Mouse (Mus musculus): ENCODE measurements at regions not wholly inside any gene's neighbourhood (a gene's known extent, or its start where the extent isn't known, plus 50 kb on each side); places are given as distances from the start of the nearest gene placed in this dataset.

- no peaks in the 10 kb centered on the region for H3K27me3 ChIP-seq
- ATAC-seq, result no peak
- H3K4me2 ChIP-seq (replicated peaks), result no peak overlapping the region; the same call in 1 of the 2 replicates
- no peak overlapping the region for H3K4me3 ChIP-seq (replicated peaks)
- WGBS, result 85% methylated on average over 9 of the region's 9 CpGs
- no peaks in the 10 kb centered on the region for H3K9me3 ChIP-seq
- peaks cover 18% of the 10 kb centered on the region for H3K4me1 ChIP-seq (replicated peaks)
- H3K36me3 ChIP-seq, result no peaks in the 10 kb centered on the region
- peak overlapping the region; percentile 79 for H3K27ac ChIP-seq
- H3K9ac ChIP-seq (replicated peaks), result no peak overlapping the region
These were observed 181.2 kb upstream of the Mpped2 start for GRCm38 (mm10) chr2:106511889-106512288.

GRCm38 (mm10) chr2:106512338-106513024, 180.6 kb upstream of the Mpped2 start:
- H3K9me3 ChIP-seq, result no peaks in the 10 kb centered on the region
- H3K4me1 ChIP-seq (replicated peaks), result peaks cover 18% of the 10 kb centered on the region
- peak overlapping the region; percentile 9; the same call in 1 of the 2 replicates for H3K4me3 ChIP-seq (replicated peaks)
- peak; percentile 91 for ATAC-seq
- no peaks in the 10 kb centered on the region for H3K27me3 ChIP-seq
- no peak overlapping the region for H3K9ac ChIP-seq (replicated peaks)
- peak overlapping the region; percentile 43 for H3K4me2 ChIP-seq (replicated peaks)
- 36% methylated on average over 14 of the region's 14 CpGs for WGBS
- peak overlapping the region; percentile 79 for H3K27ac ChIP-seq
- no peaks in the 10 kb centered on the region for H3K36me3 ChIP-seq

- Histone ChIP-seq H3K4me1 (replicated peaks) (peaks cover 18% of the 10 kb centered on the region), H3K4me3 (replicated peaks) (peak overlapping the region; percentile 9; the same call in 1 of the 2 replicates), H3K36me3 (no peaks in the 10 kb centered on the region), H3K9me3 (no peaks in the 10 kb centered on the region), H3K27me3 (no peaks in the 10 kb centered on the region), H3K4me2 (replicated peaks) (peak overlapping the region; percentile 43), H3K9ac (replicated peaks) (no peak overlapping the region), H3K27ac (peak overlapping the region; percentile 55)
- 20% methylated on average over 5 of the region's 5 CpGs for WGBS
- peak; percentile 88 for ATAC-seq
These were observed 180.1 kb upstream of the Mpped2 start for GRCm38 (mm10) chr2:106513025-106513386.

- no peak overlapping the region for H3K4me2 ChIP-seq (replicated peaks)
- 77% methylated on average over 5 of the region's 5 CpGs for WGBS
- H3K27ac ChIP-seq, result no peak overlapping the region
- H3K27me3 ChIP-seq, result no peaks in the 10 kb centered on the region
- H3K36me3 ChIP-seq, result no peaks in the 10 kb centered on the region
- H3K9ac ChIP-seq (replicated peaks), result no peak overlapping the region
- ATAC-seq, result no peak
- H3K4me3 ChIP-seq (replicated peaks), result no peak overlapping the region
- H3K9me3 ChIP-seq, result no peaks in the 10 kb centered on the region
- H3K4me1 ChIP-seq (replicated peaks), result peaks cover 15% of the 10 kb centered on the region
These were observed 175.8 kb upstream of the Mpped2 start for GRCm38 (mm10) chr2:106517224-106517623.

GRCm38 (mm10) chr2:106522961-106523360, 170.1 kb upstream of the Mpped2 start:
- Histone ChIP-seq H3K27me3 (no peaks in the 10 kb centered on the region), H3K9ac (replicated peaks) (no peak overlapping the region), H3K9me3 (no peaks in the 10 kb centered on the region), H3K4me1 (replicated peaks) (peaks cover 4% of the 10 kb centered on the region), H3K36me3 (no peaks in the 10 kb centered on the region), H3K27ac (no peak overlapping the region), H3K4me2 (replicated peaks) (no peak overlapping the region), H3K4me3 (replicated peaks) (no peak overlapping the region)
- 93% methylated on average over 3 of the region's 3 CpGs for WGBS
- no peak for ATAC-seq

- 46% methylated on average over 2 of the region's 2 CpGs for WGBS
- Histone ChIP-seq H3K36me3 (no peaks in the 10 kb centered on the region), H3K4me1 (replicated peaks) (peaks cover 4% of the 10 kb centered on the region), H3K9ac (replicated peaks) (no peak overlapping the region), H3K4me2 (replicated peaks) (no peak overlapping the region), H3K4me3 (replicated peaks) (no peak overlapping the region), H3K27ac (no peak overlapping the region), H3K27me3 (no peaks in the 10 kb centered on the region), H3K9me3 (no peaks in the 10 kb centered on the region)
- peak; percentile 83 for ATAC-seq
These were observed 166.1 kb upstream of the Mpped2 start for GRCm38 (mm10) chr2:106527008-106527407.

- no peaks in the 10 kb centered on the region for H3K9me3 ChIP-seq
- H3K4me1 ChIP-seq (replicated peaks), result peaks cover 4% of the 10 kb centered on the region
- no peak overlapping the region for H3K4me3 ChIP-seq (replicated peaks)
- H3K27me3 ChIP-seq, result no peaks in the 10 kb centered on the region
- H3K9ac ChIP-seq (replicated peaks), result no peak overlapping the region
- WGBS, result 76% methylated on average over 5 of the region's 5 CpGs
- ATAC-seq, result no peak
- no peak overlapping the region for H3K4me2 ChIP-seq (replicated peaks)
- H3K36me3 ChIP-seq, result no peaks in the 10 kb centered on the region
- no peak overlapping the region for H3K27ac ChIP-seq
These were observed 163.8 kb upstream of the Mpped2 start for GRCm38 (mm10) chr2:106529247-106529646.

GRCm38 (mm10) chr2:106529746-106530145, 163.3 kb upstream of the Mpped2 start:
- H3K27ac ChIP-seq, result no peak overlapping the region
- no peak overlapping the region for H3K9ac ChIP-seq (replicated peaks)
- no peaks in the 10 kb centered on the region for H3K27me3 ChIP-seq
- 75% methylated on average over 2 of the region's 2 CpGs for WGBS
- no peak overlapping the region for H3K4me3 ChIP-seq (replicated peaks)
- peaks cover 4% of the 10 kb centered on the region for H3K4me1 ChIP-seq (replicated peaks)
- no peaks in the 10 kb centered on the region for H3K36me3 ChIP-seq
- ATAC-seq, result no peak
- H3K4me2 ChIP-seq (replicated peaks), result no peak overlapping the region
- H3K9me3 ChIP-seq, result no peaks in the 10 kb centered on the region

GRCm38 (mm10) chr2:106538329-106538728, 154.7 kb upstream of the Mpped2 start:
- Histone ChIP-seq H3K27ac (no peak overlapping the region; the same call in 1 of the 2 replicates), H3K4me1 (replicated peaks) (0 out of 2 replicates have a peak, but pooled peaks cover 6% of the 10 kb centered on the region), H3K9ac (replicated peaks) (no peak overlapping the region), H3K27me3 (no peaks in the 10 kb centered on the region), H3K36me3 (no peaks in the 10 kb centered on the region), H3K9me3 (no peaks in the 10 kb centered on the region), H3K4me3 (replicated peaks) (no peak overlapping the region), H3K4me2 (replicated peaks) (no peak overlapping the region)
- ATAC-seq, result no peak
- 64% methylated on average over 4 of the region's 4 CpGs for WGBS

GRCm38 (mm10) chr2:106540176-106540575, 152.9 kb upstream of the Mpped2 start:
- H3K27me3 ChIP-seq, result no peaks in the 10 kb centered on the region
- no peak overlapping the region for H3K4me3 ChIP-seq (replicated peaks)
- 0 out of 2 replicates have a peak, but pooled peaks cover 6% of the 10 kb centered on the region for H3K4me1 ChIP-seq (replicated peaks)
- H3K4me2 ChIP-seq (replicated peaks), result no peak overlapping the region
- H3K9me3 ChIP-seq, result no peaks in the 10 kb centered on the region
- no peak overlapping the region for H3K27ac ChIP-seq
- no peak overlapping the region for H3K9ac ChIP-seq (replicated peaks)
- 97% methylated on average over 5 of the region's 5 CpGs for WGBS
- ATAC-seq, result no peak
- no peaks in the 10 kb centered on the region for H3K36me3 ChIP-seq

GRCm38 (mm10) chr2:106547117-106547516, 146.0 kb upstream of the Mpped2 start:
- H3K9ac ChIP-seq (replicated peaks), result no peak overlapping the region
- H3K9me3 ChIP-seq, result no peaks in the 10 kb centered on the region
- WGBS, result 89% methylated on average over 4 of the region's 4 CpGs
- no peak overlapping the region for H3K4me3 ChIP-seq (replicated peaks)
- H3K4me2 ChIP-seq (replicated peaks), result no peak overlapping the region
- no peak overlapping the region for H3K27ac ChIP-seq
- no peak for ATAC-seq
- H3K4me1 ChIP-seq (replicated peaks), result no peaks in the 10 kb centered on the region
- H3K27me3 ChIP-seq, result no peaks in the 10 kb centered on the region
- no peaks in the 10 kb centered on the region for H3K36me3 ChIP-seq

GRCm38 (mm10) chr2:106553666-106554065, 139.4 kb upstream of the Mpped2 start:
- H3K4me1 ChIP-seq (replicated peaks), result no peaks in the 10 kb centered on the region
- no peak overlapping the region for H3K27ac ChIP-seq
- H3K4me2 ChIP-seq (replicated peaks), result no peak overlapping the region
- no peaks in the 10 kb centered on the region for H3K36me3 ChIP-seq
- no peak overlapping the region for H3K9ac ChIP-seq (replicated peaks)
- H3K27me3 ChIP-seq, result no peaks in the 10 kb centered on the region
- no peak overlapping the region for H3K4me3 ChIP-seq (replicated peaks)
- ATAC-seq, result no peak
- no peaks in the 10 kb centered on the region for H3K9me3 ChIP-seq
- 71% methylated on average over 5 of the region's 5 CpGs for WGBS

- Histone ChIP-seq H3K4me3 (replicated peaks) (no peak overlapping the region), H3K4me2 (replicated peaks) (no peak overlapping the region), H3K27me3 (no peaks in the 10 kb centered on the region), H3K27ac (no peak overlapping the region), H3K9ac (replicated peaks) (no peak overlapping the region), H3K9me3 (no peaks in the 10 kb centered on the region), H3K36me3 (no peaks in the 10 kb centered on the region), H3K4me1 (replicated peaks) (no peaks in the 10 kb centered on the region)
- no peak for ATAC-seq
- 70% methylated on average over 3 of the region's 3 CpGs for WGBS
These were observed 131.4 kb upstream of the Mpped2 start for GRCm38 (mm10) chr2:106561571-106562090.
